Mouse (Mus musculus) forebrain, embryonic 10.5 days (tissue): ENCODE measurements around the gene Ssbp2. TPM values are rescaled to one million over a fixed set of nuclear protein-coding genes. Genes with fewer than 3 reads are reported as not detected.

Source experiments
- DNase-seq: peaks from one replicate; pipeline ENCODE4 v3.0.0-alpha.2; 2017; ENCODE audit warnings: low spot score; ENCODE audit errors: extremely low spot score
- H3K27ac ChIP-seq: fragments of 300-500 bp; sonication (generic); 2 replicates; pipeline ENCODE4 v1.5.1; 2016; ENCODE audit warnings: mild to moderate bottlenecking
- H3K27me3 ChIP-seq: fragments of 300-500 bp; sonication (generic); 2 replicates; pipeline ENCODE4 v1.6.1; 2016; ENCODE audit warnings: mild to moderate bottlenecking; ENCODE audit not compliant: poor library complexity, severe bottlenecking
- H3K36me3 ChIP-seq: fragments of 300-500 bp; sonication (generic); replicated peaks from 2 replicates; pipeline ENCODE4 v1.6.1; 2016; ENCODE audit warnings: mild to moderate bottlenecking, moderate library complexity
- H3K4me1 ChIP-seq: fragments of 300-500 bp; sonication (generic); 2 replicates; pipeline ENCODE4 v1.6.1; 2016
- H3K4me3 ChIP-seq: fragments of 300-500 bp; sonication (generic); 2 replicates; pipeline ENCODE4 v1.5.1; 2016; ENCODE audit warnings: mild to moderate bottlenecking, moderate library complexity
- H3K9me3 ChIP-seq: fragments of 300-500 bp; sonication (generic); 2 replicates; pipeline ENCODE4 v1.6.1; 2016; ENCODE audit warnings: mild to moderate bottlenecking, moderate library complexity
- whole genome bisulfite sequencing: fragments of 180-500 bp; shearing (Covaris S2); methylation state at CpG from one replicate; pipeline ENCODE4 v1.1.7; 2016; 5-methylcytosine and 5-hydroxymethylcytosine counted together
- polyA plus RNA-seq: library from polyadenylated mRNA; unstranded; fragments of >200 nt; fragmentation: Nextera tagmentation; extraction: Ambion mirVana; gene quantifications from 2 replicates; pipeline ENCODE4 v1.2.1, GENCODE M21; 2016

Gene Ssbp2
- polyA plus RNA-seq, 1 experiment from 2014 or later = 149 TPM

DNA sequence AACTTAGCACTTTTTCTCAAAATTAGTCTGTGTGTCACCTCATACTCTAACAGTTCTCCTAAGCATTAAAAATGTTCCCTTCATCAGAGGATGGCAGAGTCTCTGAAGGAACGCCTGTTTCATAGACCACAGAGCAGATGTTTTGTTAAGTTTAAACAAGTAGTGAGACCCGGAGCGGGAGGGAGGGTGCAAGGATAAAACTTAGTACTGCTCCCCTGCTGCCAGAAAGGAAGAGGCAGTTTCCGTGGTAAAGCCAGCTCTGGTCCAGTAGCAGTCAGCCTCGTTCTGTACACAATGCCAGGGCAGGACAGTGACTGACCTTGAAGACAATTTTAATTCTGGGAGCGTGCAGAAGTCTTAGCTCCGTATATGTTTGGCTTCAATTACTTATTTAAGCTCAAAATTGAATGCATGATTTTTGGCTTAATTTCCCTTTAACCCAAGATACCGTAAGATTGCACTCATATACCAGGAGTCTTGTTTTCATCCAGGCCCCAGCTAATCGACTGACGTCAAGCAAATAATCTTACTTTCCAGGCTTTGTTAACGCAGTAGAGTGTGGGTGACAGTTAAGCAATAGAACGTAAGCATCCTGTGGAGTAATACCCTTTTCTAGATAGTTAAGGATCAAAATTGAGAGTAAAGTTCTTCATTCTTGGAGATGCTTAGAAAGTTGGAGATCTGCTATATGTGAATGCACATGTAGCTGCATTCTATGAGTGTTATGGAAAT, 42.7 kb downstream of the Ssbp2 start:
- H3K27me3 ChIP-seq = no peaks in the 10 kb centered on the region
- peaks cover 7% of the 10 kb centered on the region; the same call in 1 of the 2 replicates for H3K4me1 ChIP-seq
- H3K9me3 ChIP-seq = peaks cover 3% of the 10 kb centered on the region; the same call in 1 of the 2 replicates
- peaks cover 15% of the 10 kb centered on the region for H3K36me3 ChIP-seq
- H3K27ac ChIP-seq = no peak overlapping the region
- WGBS = 82% methylated on average over 12 of the region's 12 CpGs
- no peak for DNase-seq
- no peak overlapping the region for H3K4me3 ChIP-seq

DNA sequence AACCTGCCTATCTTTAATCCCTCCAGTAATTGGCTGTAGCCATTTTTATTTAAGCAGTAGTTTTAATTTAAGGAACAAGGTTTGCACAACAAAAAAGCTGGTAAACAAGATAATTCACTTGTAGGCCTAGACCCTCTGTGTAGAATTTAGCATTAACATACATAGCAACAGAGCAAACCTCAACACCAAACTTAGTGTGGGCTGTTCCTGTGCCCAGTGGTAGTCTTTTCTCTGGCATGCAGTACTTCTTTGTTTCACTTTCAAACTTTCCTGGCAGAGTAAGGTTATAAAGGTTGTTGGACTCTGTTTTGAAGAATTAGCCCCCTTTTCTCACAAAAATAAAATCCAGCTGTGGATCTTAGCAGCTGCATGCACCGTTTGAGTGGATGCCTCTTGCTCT, 48.9 kb downstream of the Ssbp2 start:
- H3K4me3 ChIP-seq = no peak overlapping the region
- 77% methylated on average over 1 of the region's 1 CpGs for WGBS
- H3K36me3 ChIP-seq = no peaks in the 10 kb centered on the region; the same call in 1 of the 2 replicates
- no peaks in the 10 kb centered on the region for H3K27me3 ChIP-seq
- H3K4me1 ChIP-seq = 0 out of 2 replicates have a peak, but pooled peaks cover 5% of the 10 kb centered on the region
- no peak for DNase-seq
- H3K9me3 ChIP-seq = no peaks in the 10 kb centered on the region
- H3K27ac ChIP-seq = no peak overlapping the region

DNA sequence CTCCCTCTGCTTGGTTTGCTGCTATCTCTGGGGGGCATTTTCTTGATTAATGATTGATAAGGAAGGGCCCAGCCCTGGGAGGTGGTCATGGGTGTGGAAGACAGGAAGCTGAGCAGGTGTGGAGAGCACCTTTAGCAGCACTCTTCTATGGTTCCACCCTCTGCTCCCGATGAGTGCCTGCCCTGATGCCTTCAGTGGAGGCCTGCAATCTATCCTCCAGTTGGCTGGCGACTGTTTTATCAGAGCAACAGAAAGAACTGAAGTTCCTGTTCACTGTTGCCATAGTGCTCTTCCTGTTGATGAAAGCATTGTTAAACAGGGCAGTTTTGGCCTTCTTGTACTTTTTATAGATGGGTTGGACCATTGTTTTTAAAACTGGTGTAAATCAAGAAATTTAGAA, 49.4 kb downstream of the Ssbp2 start:
- Histone ChIP-seq H3K27ac (no peak overlapping the region), H3K27me3 (no peaks in the 10 kb centered on the region), H3K4me1 (0 out of 2 replicates have a peak, but pooled peaks cover 5% of the 10 kb centered on the region), H3K4me3 (no peak overlapping the region), H3K36me3 (no peaks in the 10 kb centered on the region; the same call in 1 of the 2 replicates), H3K9me3 (no peaks in the 10 kb centered on the region)
- WGBS = 90% methylated on average over 2 of the region's 2 CpGs
- no peak for DNase-seq

DNA sequence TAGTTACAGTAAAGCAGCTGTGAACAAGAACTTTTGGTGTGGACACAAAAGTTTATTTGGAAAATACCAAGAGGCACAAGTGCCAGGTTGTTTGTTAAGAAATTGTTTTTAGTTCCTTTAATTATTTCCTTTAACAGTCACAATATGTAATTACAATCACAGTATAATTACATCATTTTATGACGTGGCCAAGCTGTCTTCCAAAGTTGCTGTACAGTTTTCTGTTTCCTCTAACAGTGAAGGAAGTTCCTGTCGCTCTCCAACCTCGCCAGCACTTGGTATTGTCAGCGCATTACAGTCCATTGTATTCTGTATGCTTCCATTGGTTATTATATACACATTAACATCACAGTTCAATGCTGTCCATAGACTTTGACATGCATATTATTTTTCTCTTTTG, 54.9 kb downstream of the Ssbp2 start:
- Histone ChIP-seq H3K4me3 (no peak overlapping the region), H3K9me3 (no peaks in the 10 kb centered on the region), H3K27me3 (no peaks in the 10 kb centered on the region), H3K27ac (no peak overlapping the region), H3K36me3 (no peaks in the 10 kb centered on the region; the same call in 1 of the 2 replicates), H3K4me1 (peaks cover 9% of the 10 kb centered on the region)
- 92% methylated on average over 4 of the region's 4 CpGs for WGBS
- DNase-seq = no peak

DNA sequence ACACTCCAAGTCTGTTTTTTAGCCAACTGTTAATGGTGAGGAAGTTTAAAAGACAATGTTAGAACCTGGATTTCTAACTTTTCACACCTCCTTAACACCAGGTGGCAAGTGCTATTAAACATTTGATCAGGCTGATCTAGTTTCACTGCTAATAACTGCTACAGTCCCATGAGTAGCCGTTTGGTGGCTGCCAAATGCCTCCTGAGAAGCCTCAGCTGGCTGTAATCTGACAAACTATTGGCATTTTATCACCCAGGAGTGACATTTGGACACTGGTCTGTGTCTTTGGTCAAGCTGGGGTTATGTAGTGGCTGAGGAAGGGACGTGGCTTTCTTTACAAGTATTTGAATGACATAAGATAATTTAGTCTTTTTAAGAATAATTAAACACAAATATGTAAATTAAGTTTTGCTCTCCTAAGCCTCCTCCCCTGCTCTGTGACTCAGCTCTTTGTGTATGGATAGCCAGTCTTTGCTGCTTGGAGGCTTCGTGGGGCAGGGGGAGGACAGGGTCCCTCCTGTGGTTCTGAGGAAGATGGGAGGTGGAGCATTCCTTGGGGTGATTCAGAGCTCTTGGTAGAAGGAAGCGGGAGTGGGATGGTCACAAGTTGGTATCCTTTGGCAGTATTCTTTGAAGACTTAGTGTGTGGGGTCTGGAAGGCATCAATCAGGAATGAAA, 60.1 kb downstream of the Ssbp2 start:
- peaks cover 10% of the 10 kb centered on the region for H3K4me1 ChIP-seq
- H3K27ac ChIP-seq = no peak overlapping the region
- 0 out of 2 replicates have a peak, but pooled peaks cover 4% of the 10 kb centered on the region for H3K36me3 ChIP-seq
- DNase-seq = no peak
- no peak overlapping the region for H3K4me3 ChIP-seq
- 47% methylated on average over 4 of the region's 4 CpGs for WGBS
- H3K27me3 ChIP-seq = no peaks in the 10 kb centered on the region
- no peaks in the 10 kb centered on the region for H3K9me3 ChIP-seq

DNA sequence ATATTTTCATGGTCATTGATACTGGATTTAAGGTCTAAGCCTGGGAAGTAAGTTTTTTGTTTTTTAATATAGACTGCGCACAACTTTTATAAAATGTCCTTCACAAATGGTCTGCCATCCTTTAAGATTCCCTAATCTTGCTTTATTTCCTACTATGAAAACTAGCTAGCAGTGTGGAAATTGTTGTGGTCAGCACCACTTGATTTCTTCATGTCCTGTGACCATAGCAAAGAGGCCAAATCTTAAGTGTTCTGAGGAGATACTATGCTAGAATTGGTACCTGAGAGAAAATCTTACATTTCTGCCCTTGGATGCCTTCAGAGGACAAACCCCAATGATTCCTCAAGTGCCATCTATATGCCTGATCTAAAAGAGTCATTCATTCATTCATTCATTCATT, 60.9 kb downstream of the Ssbp2 start:
- Histone ChIP-seq H3K36me3 (0 out of 2 replicates have a peak, but pooled peaks cover 4% of the 10 kb centered on the region), H3K27ac (no peak overlapping the region), H3K4me1 (peaks cover 10% of the 10 kb centered on the region), H3K27me3 (no peaks in the 10 kb centered on the region), H3K4me3 (no peak overlapping the region), H3K9me3 (no peaks in the 10 kb centered on the region)
- 100% methylated on average over 1 of the region's 1 CpGs for WGBS
- DNase-seq = no peak

DNA sequence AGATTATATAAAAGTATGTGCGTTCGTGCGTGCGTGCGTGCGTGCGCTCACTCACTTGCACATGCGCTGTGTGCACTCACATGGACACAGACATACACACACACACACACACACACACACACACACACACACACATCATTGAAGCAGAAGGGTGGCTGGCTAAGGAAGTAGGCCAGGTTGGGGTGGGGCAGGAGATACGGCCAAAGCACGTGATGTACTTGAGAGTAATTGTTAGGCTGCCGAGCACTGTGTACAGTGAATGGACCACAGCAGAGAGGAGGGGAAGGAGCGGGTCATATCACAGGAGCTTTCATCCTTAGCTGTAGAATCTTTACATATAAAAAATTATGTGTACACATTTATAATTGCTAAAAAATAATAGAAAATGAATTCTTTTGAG, 66.0 kb downstream of the Ssbp2 start:
- H3K4me1 ChIP-seq = no peaks in the 10 kb centered on the region; the same call in 1 of the 2 replicates
- 99% methylated on average over 12 of the region's 12 CpGs for WGBS
- H3K36me3 ChIP-seq = peaks cover 17% of the 10 kb centered on the region

DNA sequence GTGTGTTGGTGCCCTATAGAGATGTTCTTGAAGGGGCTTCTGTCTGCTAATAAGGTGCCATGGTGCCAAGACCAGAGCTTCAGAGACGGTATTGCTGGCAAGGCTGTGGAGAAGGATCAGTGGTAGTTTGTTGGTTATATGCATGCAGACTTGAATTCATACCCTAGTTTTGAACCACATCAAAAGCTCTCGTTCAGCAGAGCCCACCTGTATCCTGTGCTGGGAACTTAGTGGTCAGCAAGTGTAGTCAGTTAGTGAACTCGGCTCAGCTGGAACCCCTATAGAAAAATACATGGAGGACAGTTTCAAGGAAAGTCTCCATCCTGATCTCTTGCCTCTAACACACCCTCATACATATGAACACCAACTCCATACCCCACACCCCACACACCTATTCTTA, 69.7 kb downstream of the Ssbp2 start:
- H3K9me3 ChIP-seq = peaks cover 8% of the 10 kb centered on the region; the same call in 1 of the 2 replicates
- H3K4me3 ChIP-seq = no peak overlapping the region
- H3K27me3 ChIP-seq = no peaks in the 10 kb centered on the region
- WGBS = 96% methylated on average over 3 of the region's 3 CpGs
- DNase-seq = no peak
- H3K36me3 ChIP-seq = peaks cover 41% of the 10 kb centered on the region
- no peak overlapping the region for H3K27ac ChIP-seq
- no peaks in the 10 kb centered on the region for H3K4me1 ChIP-seq

More for the DNA sequence above, 66.0 kb downstream of the Ssbp2 start:
- Histone ChIP-seq H3K27ac (no peak overlapping the region), H3K27me3 (no peaks in the 10 kb centered on the region), H3K9me3 (no peaks in the 10 kb centered on the region), H3K4me3 (no peak overlapping the region)
- DNase-seq = no peak

DNA sequence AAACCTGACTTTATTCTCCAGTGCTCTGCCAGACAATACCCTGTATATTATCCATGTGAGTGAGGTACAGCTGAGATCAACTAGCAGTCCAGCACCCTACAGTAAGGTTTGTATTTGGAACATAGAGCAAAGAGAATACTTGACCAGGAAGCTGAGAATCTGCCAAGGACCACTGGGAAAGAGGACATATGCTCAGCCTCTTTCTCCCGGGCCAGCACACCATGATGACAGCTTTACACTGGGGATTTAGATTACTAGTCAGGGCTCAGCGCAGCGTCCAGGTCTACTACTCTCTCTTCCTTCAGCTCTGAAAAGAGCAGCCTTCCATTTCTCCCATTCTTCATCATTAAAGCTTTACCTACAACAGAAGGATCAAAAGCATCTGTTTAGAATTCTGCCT, 76.6 kb downstream of the Ssbp2 start:
- Histone ChIP-seq H3K4me1 (no peaks in the 10 kb centered on the region), H3K9me3 (peaks cover 8% of the 10 kb centered on the region; the same call in 1 of the 2 replicates), H3K36me3 (peaks cover 56% of the 10 kb centered on the region), H3K4me3 (no peak overlapping the region), H3K27me3 (no peaks in the 10 kb centered on the region), H3K27ac (no peak overlapping the region)
- 90% methylated on average over 3 of the region's 3 CpGs for WGBS
- no peak for DNase-seq

DNA sequence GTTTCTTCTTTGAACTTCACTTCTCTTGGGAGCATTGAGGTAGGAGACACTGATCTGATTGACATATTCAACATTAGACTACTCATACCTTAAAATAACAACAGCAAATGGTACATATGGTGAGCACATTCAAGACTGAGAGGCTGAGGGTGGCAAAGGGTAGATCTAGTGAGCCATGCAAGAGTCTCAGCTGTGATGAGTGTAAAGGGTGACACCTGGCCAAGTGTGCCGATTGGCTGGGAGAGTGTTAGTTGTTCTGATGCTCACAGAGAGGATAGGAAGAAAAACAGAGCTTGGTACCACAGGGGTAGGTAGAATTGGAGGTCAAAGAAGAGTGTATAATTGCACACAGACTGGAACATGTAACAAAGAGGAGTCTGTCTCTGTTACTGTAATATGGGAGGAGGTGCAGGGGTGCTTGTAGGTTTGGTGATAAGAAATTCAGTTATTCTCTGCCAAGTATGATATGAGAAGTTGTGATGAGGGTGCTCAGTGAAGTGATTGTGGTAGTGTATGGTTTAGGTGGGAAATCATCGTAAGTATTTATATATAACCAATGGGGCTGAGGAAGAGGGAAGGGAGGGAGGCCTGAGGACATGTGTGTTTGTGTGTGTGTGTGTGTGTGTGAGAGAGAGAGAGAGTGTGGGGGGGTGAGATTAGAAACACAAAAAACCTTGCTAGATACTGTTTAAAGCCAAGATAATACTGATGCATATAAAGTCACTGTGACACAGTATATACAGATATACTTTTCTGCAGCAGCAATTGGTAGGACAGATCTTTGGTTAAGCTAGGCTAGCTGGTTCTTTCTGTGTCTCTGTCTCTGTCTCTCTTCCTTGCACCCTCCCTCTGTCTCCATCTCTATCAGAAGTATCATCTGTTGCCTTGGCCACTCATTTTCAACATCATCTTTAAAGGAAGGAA, 80.3 kb downstream of the Ssbp2 start:
- 98% methylated on average over 2 of the region's 2 CpGs for WGBS
- DNase-seq = no peak
- H3K4me1 ChIP-seq = no peaks in the 10 kb centered on the region
- H3K36me3 ChIP-seq = peaks cover 37% of the 10 kb centered on the region
- no peaks in the 10 kb centered on the region for H3K9me3 ChIP-seq
- H3K4me3 ChIP-seq = no peak overlapping the region
- H3K27me3 ChIP-seq = no peaks in the 10 kb centered on the region
- H3K27ac ChIP-seq = no peak overlapping the region

DNA sequence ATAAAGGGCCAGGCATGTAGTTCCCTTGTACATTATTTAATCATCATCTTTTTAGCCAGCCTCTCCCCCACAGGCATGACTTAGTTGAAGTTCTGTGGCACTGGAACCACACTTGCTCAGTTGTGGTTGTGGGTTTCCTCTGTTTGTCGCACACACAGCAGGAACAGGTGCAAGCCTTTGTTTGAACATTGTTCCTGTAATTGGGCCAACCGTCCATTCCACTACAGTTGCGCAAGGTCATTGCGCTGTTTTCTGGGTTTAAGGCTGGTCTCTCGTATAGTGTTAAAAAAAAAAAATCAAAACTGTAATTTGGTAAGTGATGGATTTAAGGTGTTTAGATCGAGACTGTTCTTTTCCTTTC, 81.0 kb downstream of the Ssbp2 start:
- Histone ChIP-seq H3K9me3 (no peaks in the 10 kb centered on the region), H3K4me3 (no peak overlapping the region), H3K36me3 (peaks cover 37% of the 10 kb centered on the region), H3K4me1 (no peaks in the 10 kb centered on the region), H3K27me3 (no peaks in the 10 kb centered on the region), H3K27ac (no peak overlapping the region)
- WGBS = 91% methylated on average over 6 of the region's 6 CpGs
- no peak for DNase-seq

DNA sequence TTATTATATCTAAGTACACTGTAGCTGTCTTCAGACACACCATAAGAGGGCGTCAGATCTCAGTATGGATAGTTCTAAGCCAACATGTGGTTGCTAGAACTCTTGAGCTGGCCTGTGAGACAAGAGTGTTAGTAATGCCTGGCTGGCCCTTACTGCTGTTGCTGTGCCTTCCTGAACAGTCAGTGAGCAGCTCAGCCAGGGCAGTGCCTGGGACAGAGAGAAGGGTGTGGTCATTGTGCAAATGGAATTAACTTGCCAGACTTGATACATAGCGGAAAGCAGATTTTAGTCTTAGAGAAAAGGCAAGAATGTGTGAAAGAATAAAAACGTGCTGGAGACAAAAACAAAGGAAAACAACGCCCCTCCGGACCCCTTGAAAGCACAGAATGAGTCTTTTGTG, 83.5 kb downstream of the Ssbp2 start:
- no peak overlapping the region for H3K4me3 ChIP-seq
- no peak overlapping the region for H3K27ac ChIP-seq
- H3K4me1 ChIP-seq = no peaks in the 10 kb centered on the region
- no peaks in the 10 kb centered on the region for H3K9me3 ChIP-seq
- H3K36me3 ChIP-seq = peaks cover 39% of the 10 kb centered on the region
- H3K27me3 ChIP-seq = no peaks in the 10 kb centered on the region
- DNase-seq = no peak
- 77% methylated on average over 5 of the region's 5 CpGs for WGBS
